Mouse (Mus musculus) lung, adult 18-20 months (tissue): ENCODE measurements around the gene Lbx2.

Experiments
- DNase-seq, 2 experiments: peaks; one replicate each; pipeline ENCODE4 v3.0.0; 2022; ENCODE audit warnings: mixed read lengths in 2 of 2

Lbx2 gene

DNA sequence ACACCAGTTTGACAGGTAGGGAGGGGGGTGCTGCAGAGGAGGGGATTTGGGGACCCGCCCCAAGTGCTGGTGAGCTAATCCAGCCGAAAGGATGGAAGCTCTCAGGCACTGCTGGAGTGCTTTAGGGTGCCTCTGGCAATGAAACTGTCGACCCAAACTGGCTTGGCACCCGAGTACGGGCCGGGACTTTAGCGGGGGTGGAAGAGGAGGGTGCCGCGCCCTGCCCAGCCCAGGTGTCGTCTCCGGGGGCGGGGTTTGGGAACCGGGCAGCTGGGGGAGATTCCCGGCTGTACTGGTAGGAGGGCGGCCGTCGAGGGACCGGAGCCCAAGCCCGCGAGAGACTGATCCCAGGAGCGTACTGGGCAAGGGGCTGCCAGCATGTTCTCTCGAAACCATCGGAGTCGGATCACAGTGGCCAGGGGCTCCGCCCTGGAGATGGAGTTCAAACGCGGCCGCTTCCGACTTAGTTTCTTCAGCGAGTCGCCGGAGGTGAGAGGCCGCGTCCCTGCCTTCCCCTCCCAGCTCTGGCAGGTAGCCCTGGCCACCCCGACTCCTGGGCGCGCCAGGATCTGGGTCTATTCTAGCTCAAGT lies 49.5 kb downstream of the Lbx2 start:
- DNase-seq, result peak; percentile 73 to 79

GRCm38 (mm10) chr6:83136291-83136880 lies 50.2 kb downstream of the Lbx2 start:
- DNase-seq, result no peak

- DNase-seq, result peak; percentile 46 to 54
Observed at GRCm38 (mm10) chr6:83136881-83137575, 50.9 kb downstream of the Lbx2 start.

DNA sequence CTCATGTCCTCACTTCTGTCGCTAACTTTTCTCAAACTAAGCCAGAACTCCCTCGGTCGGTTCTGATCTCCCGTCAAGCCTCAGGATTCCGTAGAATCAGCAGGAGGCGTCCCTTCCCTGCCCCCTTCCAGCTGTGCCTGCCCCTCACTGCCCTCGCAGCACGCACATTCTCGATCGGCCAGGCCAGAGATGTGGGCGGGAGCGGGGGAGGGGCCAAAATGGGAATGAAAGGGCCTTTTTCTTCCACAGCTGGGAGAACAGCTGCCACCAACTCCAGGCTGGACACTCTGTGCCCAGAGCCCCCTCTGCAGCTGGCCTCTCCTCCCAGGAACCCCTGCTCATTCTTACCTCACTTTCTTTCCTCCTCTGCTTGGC lies 51.4 kb downstream of the Lbx2 start:
- peak; percentile 87 to 90 for DNase-seq
